Mouse (Mus musculus): ENCODE data around the gene Ccdc92. TPM values are rescaled to one million over a fixed set of nuclear protein-coding genes. Genes with fewer than 3 reads are reported as not detected.

Ccdc92 gene
- total RNA-seq, 2 experiments from 2014 or later: 5.6 to 7.6 TPM

Other genes starting within 250 kb of the Ccdc92 start
- gene Atp6v0a2, start 233.8 kb downstream of the Ccdc92 start, total RNA-seq (2021): 10 to 100 TPM; 48.8 to 49.0 TPM
- 1 to 10 TPM; 1.3 to 1.6 TPM for gene Dnah10, start 137.3 kb downstream of the Ccdc92 start, total RNA-seq (2021)
- gene Zfp664, start 267 bp upstream of the Ccdc92 start, total RNA-seq (2021): 10 to 100 TPM; 52.5 to 64.6 TPM
- 1 to 10 TPM; 5.0 to 5.2 TPM for gene Rflna, start 140.8 kb upstream of the Ccdc92 start, total RNA-seq (2021)

Measured in adrenal gland, postnatal 4 days (tissue).